Mouse (Mus musculus): ENCODE data around the gene Pdcd2.

Pdcd2 gene

GRCm38 (mm10) chr17:15497882-15498752 is 29.0 kb downstream of the Pdcd2 start:
- DNase-seq = peak; percentile 94

- DNase-seq = no peak
Measured at GRCm38 (mm10) chr17:15490542-15490941, 36.6 kb downstream of the Pdcd2 start.

- DNase-seq = no peak
Measured at GRCm38 (mm10) chr17:15472671-15473070, 54.4 kb downstream of the Pdcd2 start.
